Mouse (Mus musculus) Muller cell, postnatal 12 days (primary cell): ENCODE measurements around the gene Gm10721.
"Not testable (repeated sequence)": the region's sequence is repeated elsewhere in the genome, so short reads cannot be mapped to it uniquely, and the experiment has no call there.

Experiments
- DNase-seq: peaks from one replicate; pipeline ENCODE4 v3.0.0-alpha.2; 2015; ENCODE audit errors: inconsistent ontology term

Gene Gm10721

GRCm38 (mm10) chr9:3025653-3026052 is 12.7 kb downstream of the Gm10721 start:
- DNase-seq: not testable (repeated sequence)

GRCm38 (mm10) chr9:3026136-3026535 is 13.2 kb downstream of the Gm10721 start:
- not testable (repeated sequence) for DNase-seq

DNA sequence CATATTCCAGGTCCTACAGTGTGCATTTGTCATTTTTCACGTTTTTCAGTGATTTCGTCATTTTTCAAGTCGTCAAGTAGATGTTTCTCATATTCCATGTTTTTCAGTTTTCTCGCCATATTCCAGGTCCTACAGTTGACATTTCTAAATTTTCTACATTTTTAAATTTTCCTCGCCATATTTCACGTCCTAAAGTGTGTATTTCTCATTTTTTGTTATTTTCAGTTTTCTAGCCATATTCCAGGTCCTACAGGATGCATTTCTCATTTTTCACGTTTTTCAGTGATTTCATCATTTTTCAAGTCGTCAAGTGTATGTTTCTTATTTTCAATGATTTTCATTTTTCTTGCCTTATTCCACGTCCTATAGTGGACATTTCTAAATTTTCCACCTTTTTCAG is 13.8 kb downstream of the Gm10721 start:
- DNase-seq: not testable (repeated sequence)

DNA sequence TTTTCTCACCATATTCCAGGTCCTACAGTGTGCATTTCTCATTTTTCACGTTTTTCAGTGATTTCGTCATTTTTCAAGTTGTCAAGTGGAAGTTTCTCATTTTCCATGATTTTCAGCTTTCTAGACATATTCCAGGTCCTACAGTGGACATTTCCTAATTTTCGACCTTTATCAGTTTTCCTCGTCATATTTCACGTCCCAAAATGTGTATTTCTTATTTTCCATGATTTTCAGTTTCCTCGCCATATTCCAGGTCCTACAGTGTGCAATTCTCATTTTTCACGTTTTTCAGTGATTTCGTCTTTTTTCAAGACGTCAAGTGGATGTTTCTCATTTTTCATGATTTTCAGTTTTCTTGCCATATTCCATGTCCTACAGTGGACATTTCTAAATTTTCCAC is 14.3 kb downstream of the Gm10721 start:
- DNase-seq: peak; percentile 82

GRCm38 (mm10) chr9:3029276-3030000 is 16.5 kb downstream of the Gm10721 start:
- not testable (repeated sequence) for DNase-seq

DNA sequence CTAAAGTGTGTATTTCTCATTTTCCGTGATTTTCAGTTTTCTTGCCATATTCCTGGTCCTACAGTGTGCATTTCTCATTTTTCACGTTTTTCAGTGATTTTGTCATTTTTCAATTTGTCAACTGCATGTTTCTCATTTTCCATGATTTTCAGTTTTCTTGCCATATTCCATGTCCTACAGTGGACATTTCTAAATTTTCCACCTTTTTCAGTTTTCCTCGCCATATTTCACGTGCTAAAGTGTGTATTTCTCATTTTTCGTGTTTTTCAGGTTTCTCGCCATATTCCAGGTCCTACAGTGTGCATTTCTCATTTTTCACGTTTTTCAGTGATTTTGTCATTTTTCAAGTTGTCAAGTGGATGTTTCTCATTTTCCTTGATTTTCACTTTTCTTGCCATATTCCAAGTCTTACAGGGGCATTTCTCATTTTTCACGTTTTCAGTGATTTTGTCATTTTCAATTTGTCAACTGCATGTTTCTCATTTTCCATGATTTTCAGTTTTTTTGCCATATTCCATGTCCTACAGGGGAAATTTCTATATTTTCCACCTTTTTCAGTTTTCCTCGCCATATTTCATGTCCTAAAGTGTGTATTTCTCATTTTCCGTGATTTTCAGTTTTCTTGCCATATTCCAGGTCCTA is 17.9 kb downstream of the Gm10721 start:
- peak; percentile 98 for DNase-seq

DNA sequence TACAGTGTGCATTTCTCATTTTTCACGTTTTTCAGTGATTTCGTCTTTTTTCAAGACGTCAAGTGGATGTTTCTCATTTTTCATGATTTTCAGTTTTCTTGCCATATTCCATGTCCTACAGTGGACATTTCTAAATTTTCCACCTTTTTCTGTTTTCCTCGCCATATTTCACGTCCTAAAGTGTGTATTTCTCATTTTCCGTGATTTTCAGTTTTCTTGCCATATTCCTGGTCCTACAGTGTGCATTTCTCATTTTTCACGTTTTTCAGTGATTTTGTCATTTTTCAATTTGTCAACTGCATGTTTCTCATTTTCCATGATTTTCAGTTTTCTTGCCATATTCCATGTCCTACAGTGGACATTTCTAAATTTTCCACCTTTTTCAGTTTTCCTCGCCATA is 21.4 kb downstream of the Gm10721 start, which contains the start of gene Gm17535:
Gene Gm17535 (plus strand): TSS at position 301 of the 400 bp plus-strand sequence.
- DNase-seq: not testable (repeated sequence)

DNA sequence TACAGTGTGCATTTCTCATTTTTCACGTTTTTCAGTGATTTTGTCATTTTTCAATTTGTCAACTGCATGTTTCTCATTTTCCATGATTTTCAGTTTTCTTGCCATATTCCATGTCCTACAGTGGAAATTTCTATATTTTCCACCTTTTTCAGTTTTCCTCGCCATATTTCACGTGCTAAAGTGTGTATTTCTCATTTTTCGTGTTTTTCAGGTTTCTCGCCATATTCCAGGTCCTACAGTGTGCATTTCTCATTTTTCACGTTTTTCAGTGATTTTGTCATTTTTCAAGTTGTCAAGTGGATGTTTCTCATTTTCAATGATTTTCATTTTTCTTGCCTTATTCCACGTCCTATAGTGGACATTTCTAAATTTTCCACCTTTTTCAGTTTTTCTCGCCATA is 23.6 kb downstream of the Gm10721 start, which contains the start of gene Gm10715:
Gene Gm10715 (plus strand): TSS at position 301 of the 400 bp plus-strand sequence.
- DNase-seq: not testable (repeated sequence)

DNA sequence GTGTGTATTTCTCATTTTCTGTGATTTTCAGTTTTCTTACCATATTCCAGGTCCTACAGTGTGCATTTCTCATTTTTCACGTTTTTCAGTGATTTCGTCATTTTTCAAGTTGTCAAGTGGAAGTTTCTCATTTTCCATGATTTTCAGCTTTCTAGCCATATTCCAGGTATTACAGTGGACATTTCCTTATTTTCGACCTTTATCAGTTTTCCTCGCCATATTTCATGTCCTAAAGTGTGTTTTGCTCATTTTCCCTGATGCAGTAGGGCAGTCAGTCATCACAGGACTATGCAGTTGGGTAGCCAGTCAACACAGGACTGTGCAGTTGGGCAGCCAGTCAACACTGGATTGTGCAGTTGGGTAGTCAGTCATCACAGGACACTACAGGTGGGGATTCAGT is 25.2 kb downstream of the Gm10721 start:
- peak; percentile 40 for DNase-seq
